Mouse (Mus musculus): ENCODE measurements around the gene Gm9747.

Gm9747 gene

DNA sequence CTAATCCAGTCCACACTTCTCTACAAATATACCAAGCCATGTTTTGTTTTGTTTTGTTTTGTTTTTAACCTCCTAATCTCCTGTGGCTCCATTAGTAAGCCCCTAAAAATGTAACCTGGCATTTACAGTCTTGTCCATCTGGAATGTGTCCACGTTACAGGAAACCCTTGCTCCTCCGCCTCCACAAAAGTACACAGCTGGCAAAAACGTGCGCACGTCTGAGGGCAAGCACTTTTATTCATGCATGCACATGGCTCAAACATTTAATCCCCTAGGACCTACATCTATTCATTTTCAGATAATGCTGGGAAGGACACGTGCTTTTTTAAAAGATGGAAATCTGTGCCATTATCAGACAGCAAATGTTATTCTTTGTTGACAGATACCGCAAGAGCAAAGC lies 25.4 kb downstream of the Gm9747 start:
- no peak for DNase-seq

DNA sequence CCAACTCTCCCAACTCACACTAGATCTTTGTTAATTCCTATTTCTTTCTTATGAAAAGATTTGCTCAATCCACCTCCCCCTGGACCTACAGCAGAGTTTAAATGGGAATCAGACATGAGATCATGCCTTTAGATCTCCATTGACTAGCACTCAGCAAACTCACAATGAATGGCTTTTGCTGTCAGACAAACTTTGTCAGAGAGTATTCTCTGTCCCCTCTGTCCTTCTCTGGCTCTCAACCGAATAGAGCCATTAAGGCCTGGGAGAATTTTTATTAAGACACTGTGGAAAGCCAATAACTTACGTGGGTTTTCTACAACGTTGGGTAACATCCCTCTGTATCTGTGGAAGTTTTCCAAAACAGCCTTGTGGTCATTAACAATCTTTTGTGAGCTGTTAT lies 27.1 kb downstream of the Gm9747 start:
- no peak for DNase-seq

DNA sequence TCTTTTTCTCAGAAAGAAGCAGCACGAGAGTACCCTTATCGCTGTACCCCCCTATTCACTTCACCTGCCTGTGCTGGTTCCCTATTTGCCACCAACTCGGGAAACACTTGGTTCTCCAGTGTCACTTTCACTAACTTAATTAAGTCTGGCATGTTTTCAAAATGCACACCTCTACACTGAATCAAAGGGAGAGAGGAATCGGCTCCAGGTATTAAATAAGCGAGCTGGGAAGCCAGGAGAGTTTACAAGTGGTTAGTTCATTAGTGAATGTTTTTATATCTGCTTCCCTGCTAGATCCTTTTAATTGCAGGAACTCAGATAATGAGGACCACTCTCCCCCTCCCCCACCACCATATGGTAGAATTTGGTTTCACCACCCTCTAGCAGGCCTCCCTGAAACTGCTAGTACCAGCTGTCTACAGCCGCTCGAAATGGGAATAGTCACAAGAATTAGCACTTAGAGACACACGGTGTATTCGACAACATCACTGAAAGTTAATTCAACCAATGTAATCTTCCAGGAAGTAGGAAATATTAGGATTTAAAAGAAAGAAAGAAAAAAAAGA lies 28.2 kb downstream of the Gm9747 start:
- peak; percentile 88 to 90 for DNase-seq

DNA sequence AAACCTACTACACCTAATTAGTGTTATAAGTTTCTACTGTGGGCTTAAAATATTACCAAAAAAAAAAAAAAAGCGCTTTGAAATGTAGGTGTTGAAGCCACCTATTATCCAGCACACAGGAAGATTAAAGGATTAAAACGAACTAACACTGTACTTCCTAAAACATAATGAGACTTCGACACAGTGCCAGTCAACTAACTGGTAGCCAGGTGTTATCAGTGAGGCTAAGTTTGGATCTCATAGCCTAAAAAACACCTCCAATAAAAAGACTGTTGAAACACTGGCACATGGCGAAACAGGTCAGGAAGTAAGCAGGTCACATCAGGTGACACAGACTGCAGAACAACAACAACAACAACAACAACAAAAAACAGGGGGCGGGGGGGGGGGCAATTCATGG lies 28.7 kb downstream of the Gm9747 start:
- DNase-seq = no peak

DNA sequence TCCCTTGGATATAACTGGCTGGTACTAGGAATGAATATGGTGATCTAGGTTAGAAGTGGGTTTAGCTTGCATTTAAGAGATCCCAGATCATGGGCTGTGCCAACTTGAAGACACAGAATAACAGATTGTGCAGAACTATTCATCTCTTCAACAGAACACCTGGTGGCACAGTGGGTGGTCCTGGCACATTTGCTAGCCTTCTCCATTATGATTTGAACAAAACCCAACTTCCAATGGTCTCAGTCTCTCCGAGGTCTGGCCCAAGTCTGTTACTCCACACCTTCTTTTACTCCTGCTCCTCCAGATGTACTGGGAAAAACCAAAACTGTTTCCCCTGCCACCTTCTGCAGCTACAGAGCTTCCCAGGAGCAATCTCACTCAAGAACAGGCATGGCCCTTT lies 29.4 kb downstream of the Gm9747 start:
- DNase-seq = peak; percentile 90 to 93

DNA sequence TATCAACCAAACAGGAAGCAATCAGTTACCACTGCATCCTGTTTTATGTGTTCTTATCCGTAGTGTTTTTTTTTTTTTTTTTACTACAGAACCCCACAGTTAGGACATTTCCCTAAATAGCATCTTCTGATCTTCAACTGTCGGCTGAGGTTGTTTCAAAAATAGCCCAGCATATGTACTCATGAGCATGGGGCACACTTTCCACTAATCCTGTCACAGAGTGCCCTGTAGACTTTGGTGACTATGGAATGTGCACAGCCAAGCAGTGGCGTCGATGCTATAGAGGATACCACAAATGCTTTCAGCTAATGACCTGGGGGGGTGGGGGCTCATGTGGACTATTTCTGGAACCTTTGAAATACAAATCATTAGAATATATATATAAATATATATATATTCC lies 34.6 kb downstream of the Gm9747 start:
- no peak for DNase-seq

DNA sequence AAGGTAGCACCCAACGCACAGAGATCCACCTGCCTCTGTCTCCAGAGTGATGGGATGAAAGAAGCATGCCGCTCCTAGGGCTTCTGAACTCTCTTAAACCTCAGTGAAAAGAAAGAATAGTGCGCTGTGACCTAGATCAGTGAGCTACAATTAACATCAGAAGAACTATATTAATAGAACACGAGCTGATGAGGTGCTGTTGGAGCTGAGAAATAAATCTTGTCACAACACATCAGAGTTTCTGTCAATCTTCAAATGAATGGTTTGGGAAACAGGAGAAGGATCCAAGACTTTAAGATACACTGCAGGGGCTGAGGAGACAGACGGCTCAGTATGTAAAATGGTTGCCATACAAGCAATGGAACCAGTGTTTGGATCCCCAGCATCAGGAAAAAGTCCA lies 39.3 kb downstream of the Gm9747 start:
- no peak for DNase-seq

DNA sequence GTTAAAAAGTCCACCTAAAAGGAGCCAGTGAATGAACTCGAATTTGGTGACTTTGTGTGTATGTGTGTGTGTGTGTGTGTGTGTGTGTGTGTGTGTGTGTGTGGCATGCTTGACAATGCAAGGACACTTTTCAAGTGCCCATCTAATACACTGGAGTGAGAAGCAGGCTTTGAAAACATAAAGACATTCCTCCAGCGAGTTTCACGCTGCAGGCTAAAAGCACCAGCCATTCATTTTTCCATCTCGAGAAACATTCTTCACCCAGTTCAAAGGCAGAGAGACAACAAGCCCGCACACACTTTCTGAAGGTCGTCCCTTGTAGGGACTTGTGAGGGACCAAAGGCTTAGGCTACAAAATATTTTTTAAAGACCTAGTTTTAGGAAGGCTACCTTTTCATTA lies 40.6 kb downstream of the Gm9747 start:
- DNase-seq = no peak

DNA sequence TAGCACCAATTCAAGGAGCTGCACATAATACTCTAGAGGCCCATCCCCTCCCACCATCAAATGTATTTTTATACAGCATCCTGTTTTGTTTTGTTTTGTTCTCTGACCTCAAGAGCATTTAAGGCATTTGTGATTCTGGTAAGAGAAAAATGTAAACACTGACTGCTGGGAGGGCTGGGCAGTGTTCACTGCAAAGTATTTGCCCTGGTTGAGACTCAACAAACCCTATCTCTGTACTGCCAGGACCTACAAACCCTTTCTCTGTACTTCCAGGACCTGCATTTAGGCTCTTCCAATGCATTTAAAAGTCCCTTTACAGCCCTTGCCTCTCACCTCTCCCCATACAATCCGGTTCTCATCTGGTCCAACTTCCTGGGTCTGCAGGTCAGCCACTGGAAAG lies 41.4 kb downstream of the Gm9747 start:
- no peak for DNase-seq

DNA sequence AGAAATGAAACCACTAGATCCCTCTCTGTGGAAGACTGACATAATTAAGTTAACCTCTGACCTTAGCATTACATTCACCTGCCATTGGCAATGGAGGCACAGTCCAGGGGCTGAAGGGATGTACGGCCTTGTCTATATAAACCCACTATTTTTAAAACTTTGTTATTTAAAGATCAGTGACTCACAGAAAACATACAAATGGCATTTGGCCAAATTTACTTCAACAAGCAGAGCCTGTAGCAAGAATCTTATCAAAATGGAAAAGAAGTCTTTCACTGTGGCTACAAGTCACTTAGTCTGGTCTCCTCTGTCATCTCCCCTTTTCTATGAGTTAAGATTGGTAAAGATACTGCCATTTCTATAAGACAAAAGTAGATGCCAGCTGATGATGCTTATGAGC lies 46.9 kb downstream of the Gm9747 start:
- no peak for DNase-seq

DNA sequence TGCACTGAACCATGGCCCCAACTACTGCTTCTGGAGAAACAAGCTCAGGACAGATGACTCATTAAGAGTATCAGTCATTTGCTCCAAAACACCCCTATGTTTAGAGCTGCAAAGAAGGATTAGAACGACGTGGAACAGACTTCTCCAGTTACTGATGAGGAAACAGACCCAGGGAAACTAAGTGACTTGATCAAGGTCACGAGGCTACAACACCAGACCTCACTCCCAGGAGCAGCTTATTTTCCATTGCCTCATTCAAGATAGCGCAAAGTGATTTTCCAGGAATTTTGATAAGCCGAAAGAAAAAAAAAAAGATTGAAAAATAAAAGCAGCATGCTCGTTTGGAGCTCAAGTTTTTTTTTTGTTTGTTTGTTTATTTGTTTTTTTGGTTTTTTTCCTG lies 48.9 kb downstream of the Gm9747 start:
- DNase-seq = no peak

DNA sequence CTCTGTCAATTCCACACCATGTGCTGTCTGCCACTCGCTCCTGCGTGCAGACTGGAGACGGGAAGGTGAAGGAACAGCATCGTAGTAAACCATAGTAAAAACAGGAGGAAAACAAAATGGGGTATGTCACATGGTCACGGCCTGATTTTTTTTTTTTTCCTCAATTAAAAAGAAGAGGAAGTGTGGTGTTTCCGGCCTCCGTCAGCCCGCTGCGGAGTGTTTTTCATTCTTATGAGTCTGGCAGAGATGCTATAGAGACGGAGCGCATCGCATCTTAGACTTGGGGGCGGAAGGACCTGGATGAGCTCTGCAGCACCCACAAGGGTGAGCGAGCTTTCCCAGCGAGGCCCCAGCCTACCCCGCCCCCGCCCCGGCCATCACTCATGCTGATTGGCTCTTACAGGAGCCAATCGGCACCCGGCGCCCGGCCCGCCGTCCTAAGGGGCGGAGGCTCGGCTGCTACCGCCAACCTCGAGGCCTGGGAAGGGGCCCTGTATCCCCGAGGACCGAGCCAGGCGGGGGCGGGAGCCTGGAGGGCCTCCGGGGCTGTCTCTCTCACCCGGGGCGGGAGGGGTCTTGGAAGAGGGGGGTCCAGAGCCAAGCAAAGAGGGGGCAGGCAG lies 50.2 kb downstream of the Gm9747 start:
- peak; percentile 94 to 96 for DNase-seq

DNA sequence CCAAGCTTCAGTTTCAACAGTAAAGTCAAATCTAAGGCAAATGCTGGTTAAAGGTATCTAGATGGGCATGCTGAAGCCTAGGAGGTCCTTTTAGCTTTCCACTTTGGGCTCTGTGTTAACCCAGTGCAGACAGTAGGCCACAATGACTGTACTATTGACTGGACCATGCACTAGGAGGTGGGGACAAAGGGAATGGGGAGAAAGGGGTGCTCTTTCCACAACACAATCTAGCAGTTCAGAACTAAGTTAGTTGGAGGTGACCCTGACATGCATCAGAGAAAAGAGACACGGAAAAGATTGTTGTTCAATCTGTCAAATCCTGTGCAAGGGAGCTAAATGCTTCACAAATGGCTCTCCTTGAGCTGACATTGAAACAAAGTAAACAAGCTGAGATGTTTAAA lies 51.0 kb downstream of the Gm9747 start:
- peak in 1 of 2 experiments; percentile 49 for DNase-seq

DNA sequence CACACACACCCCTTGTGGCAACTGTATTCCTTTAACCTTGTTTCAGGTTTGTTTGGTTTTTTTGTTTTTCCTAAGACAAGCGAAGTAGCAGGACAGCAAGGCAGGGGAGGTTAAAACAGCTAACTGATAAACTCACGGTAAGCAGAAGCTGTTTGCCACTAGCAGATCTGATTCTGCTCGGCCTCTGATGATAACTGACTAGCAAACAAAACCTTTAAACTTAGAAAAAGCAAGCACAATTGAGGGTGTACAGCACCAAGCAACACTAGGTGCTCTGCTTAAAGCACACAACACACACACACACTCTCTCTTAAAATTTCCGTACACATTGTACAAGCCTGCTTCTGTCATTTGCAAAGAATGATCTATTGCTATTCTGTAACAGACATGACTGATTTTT lies 51.5 kb downstream of the Gm9747 start:
- DNase-seq = peak in 1 of 2 experiments; percentile 31
